Mouse (Mus musculus): ENCODE data around the gene Fhit.
"Not testable (repeated sequence)": the region's sequence is repeated elsewhere in the genome, so short reads cannot be mapped to it uniquely, and the experiment has no call there.

The Fhit gene

GRCm38 (mm10) chr14:10933667-10934066, 228.2 kb downstream of the Fhit start:
- DNase-seq (ENCODE audit: low read depth, low spot score), result no peak

DNA sequence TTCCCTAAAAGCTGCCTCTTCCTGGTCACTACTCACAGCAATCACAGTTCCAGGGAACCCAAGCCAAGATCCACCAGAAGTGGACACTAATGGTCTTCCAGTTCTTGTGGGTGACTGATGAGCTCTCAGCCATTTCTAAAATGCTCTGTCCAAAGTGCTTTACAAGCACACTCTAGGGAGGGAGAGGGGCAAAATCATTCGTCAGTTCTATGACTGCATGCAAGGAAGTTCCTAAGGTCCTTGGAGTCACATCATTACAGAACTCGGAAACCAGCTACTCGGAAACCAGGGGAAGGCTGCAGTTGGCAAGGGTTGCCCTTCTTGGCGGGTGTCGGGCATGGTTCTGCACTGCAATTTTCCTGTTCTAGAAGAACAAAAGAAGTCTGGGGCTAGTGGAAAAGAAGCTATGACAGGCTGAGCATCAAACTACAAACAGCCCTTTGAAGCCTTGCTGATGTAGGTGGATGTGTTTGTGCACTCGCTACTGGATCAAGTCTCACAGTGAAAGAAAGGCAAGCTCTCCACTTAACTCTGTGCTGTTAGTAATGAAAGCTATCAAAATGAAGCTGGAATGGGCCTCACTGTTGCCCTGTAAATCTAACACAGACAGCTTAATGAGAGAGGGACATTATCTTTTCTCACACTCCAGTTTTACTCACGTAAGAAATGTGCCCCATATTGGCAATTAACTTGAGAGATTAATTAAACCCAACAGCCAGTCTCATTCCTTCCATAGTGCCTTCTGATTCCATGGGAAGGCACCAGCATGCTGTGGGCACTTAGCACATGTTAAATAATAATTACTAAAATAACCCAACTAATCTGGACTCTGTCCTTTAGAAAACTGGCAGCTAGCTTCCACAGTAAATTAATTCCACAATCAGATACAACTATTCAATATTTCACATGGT, 243.7 kb downstream of the Fhit start:
- no peak for DNase-seq (ENCODE audit: low read depth, low spot score)

DNA sequence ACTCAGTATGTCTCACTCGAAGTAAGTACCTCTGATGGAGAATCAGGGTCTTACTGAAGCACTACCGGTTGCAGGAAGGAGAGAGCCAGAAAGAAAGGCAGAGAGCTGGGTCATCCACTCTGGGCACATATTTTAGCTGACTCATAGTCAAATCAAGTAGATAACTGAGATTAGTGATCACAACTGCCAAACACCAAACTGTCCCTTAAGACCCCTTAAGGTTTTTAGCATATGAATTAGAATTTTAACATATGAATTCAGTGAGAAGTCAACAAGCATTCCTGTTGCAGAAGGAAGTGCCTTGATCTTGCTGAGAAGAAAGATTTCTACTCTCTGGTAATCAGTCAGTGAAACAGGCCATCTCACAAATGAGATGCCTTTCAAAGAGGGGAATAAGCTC, 253.8 kb downstream of the Fhit start:
- no peak for DNase-seq (ENCODE audit: low read depth, low spot score)

GRCm38 (mm10) chr14:10882759-10883158, 279.1 kb downstream of the Fhit start:
- no peak for DNase-seq (ENCODE audit: low read depth, low spot score)

GRCm38 (mm10) chr14:10880749-10881148, 281.1 kb downstream of the Fhit start:
- DNase-seq (ENCODE audit: low read depth, low spot score), result no peak

DNA sequence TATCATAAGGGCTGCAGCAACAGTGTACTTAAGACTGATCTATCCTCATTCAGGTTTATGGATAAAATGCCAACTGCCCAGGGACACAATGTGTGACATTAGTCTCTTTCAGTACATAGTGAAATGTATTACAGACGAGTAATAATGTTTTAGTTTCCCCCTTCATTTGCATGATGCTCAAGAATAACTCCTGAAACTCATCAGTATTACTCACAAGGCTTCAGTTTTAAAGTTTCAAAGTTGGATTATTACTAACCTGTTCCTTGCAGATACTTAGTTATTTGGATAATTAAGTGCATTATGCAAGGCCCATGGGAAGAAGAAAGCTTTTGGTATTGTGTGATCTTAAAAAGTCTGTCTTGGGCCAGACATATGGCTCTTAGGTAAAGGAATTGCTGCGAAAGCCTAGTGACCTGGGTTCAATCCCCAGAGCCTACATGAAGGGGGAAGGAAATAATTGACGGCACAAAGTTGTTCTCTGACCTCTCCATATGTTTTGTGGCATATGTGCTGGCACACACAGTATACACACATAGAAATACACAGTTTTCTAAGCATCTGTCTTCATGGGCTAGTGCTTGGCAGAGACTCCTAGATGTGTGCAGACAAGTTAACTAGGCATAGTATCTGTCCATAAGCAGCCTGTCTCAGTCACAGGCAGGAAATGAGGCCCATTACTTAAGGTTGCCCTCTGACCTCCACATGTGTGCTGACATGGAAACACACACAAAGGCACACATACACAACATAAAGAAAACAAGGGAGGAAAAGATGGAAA, 287.1 kb downstream of the Fhit start:
- DNase-seq (ENCODE audit: low read depth, low spot score), result no peak

DNA sequence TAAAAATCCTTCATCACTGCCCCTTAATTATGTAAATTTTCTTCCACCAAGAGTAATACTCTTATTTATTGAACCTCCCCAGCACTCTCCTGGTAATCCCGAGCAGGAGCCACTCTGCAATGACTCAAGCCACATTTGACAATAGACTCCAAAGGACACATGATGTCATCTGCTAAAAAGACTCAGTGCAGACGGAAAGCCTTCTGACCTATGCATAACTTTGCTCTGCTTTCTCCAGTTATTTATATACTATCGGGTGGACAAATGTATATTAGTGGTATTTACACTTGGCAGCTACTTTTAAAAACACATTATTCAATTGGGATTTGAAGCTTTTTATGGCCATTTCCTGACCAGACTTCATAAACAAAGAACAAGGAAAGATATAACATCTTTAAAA, 304.2 kb downstream of the Fhit start:
- no peak for DNase-seq (ENCODE audit: low read depth, low spot score)

- no peak for DNase-seq (ENCODE audit: low read depth, low spot score)
Observed at GRCm38 (mm10) chr14:10851936-10852335, 309.9 kb downstream of the Fhit start.

- no peak for DNase-seq (ENCODE audit: low read depth, low spot score)
Observed at GRCm38 (mm10) chr14:10836001-10836400, 325.8 kb downstream of the Fhit start.

DNA sequence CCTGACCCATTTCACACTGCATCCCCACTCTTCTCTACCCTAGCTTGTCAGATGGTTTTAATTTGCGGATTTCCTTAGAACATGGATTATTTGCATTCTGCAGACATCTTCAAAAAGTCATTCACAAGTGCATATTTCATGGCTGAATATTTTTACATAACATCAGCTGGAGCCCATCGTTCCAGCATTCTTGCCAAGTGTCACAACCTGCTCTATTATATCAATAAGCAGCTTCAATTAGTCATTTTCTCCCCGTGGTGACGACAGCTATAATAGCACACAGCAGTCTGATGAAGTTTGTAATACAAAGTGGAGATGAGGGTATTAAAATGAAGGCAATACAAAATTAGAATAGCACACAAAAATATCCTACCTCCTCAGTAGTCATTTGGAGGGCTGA, 337.0 kb downstream of the Fhit start:
- no peak for DNase-seq (ENCODE audit: low read depth, low spot score)

- no peak for DNase-seq (ENCODE audit: low read depth, low spot score)
Observed at GRCm38 (mm10) chr14:10813551-10813950, 348.3 kb downstream of the Fhit start.

- DNase-seq (ENCODE audit: low read depth, low spot score), result no peak
Observed at GRCm38 (mm10) chr14:10798489-10799180, 363.2 kb downstream of the Fhit start.

GRCm38 (mm10) chr14:10797595-10797994, 364.2 kb downstream of the Fhit start:
- DNase-seq (ENCODE audit: low read depth, low spot score), result no peak

DNA sequence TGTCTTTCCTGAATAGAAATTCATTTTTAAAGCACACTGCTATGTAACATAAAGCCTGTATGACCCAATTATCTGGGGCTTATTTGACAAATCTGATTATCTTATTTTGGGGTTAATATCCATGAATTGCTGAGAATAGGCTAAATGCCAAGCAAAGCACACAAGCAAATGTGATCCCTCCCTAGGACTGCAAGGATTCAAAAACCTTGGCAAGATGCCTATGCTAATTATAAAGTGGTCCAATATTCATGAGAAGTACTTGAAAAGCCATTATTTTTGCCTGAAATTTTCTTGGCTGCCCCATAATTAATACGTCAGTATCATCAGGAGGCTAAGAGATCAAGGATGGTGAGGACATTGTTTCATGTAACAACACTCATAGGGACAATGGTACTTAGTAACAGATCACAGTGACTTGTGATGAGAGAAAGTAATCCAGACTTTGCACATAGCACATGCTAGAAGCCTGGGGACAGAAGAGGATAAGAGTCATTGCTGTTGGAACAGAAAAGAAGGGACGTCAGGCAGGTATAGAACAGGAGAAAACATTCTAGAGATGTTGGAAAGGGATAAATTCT, 366.2 kb downstream of the Fhit start:
- no peak for DNase-seq (ENCODE audit: low read depth, low spot score)

GRCm38 (mm10) chr14:10783929-10784328, 377.9 kb downstream of the Fhit start:
- no peak for DNase-seq (ENCODE audit: low read depth, low spot score)

GRCm38 (mm10) chr14:10778721-10779120, 383.1 kb downstream of the Fhit start:
- no peak for DNase-seq (ENCODE audit: low read depth, low spot score)

DNA sequence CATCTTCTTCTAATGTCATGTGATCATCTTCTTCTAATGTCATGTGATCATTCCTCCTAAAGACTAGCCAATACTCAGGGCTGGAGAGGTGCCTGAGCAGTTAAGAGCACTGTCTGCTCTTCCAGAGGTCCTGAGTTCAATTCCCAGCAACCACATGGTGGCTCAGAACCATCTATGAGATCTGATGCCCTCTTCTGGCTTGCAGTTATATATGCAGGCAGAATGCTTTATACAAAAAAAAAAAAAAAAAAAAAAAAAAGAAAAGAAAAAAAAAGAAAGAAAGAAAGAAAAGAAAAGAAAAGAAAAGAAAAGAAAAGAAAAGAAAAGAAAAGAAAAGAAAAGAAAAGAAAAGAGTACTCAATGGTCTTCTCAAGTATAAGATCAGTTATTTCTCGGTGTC, 407.0 kb downstream of the Fhit start:
- DNase-seq (ENCODE audit: low read depth, low spot score), result not testable (repeated sequence)

- DNase-seq (ENCODE audit: low read depth, low spot score), result no peak
Observed at GRCm38 (mm10) chr14:10738076-10738475, 423.8 kb downstream of the Fhit start.

GRCm38 (mm10) chr14:10722525-10722924, 439.3 kb downstream of the Fhit start:
- DNase-seq (ENCODE audit: low read depth, low spot score), result no peak

GRCm38 (mm10) chr14:10712916-10713315, 448.9 kb downstream of the Fhit start:
- DNase-seq (ENCODE audit: low read depth, low spot score), result no peak

DNA sequence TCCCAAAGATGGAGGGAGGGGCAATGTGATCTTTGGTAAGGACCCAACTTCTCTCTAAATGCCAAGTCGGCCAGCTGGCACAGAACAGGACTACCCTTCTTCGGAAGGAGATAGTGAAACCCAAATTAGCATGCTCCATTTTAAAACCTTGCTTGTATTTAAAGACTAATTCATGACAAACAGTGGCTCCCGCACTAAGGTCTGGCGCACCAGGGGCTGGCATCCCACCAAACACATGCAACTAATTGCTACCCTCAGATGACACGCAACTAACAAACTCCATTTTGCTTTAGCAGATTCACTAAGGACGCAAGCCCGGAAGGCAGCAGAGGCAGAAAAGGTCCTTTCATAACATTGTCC, 449.3 kb downstream of the Fhit start:
- DNase-seq (ENCODE audit: low read depth, low spot score), result no peak

All from WW6 (cell line).